Mouse (Mus musculus) limb, embryonic 11.5 days (tissue): ENCODE results near the gene Bbs5. TPM values are rescaled to one million over a fixed set of nuclear protein-coding genes. Genes with fewer than 3 reads are reported as not detected.

ENCODE experiments used
- ATAC-seq: fragments of 200-750 bp; cut with Nextera tagmentation; 2 replicates; pipeline ENCODE4 v1.8.0; 2017; ENCODE audit warnings: low read depth; ENCODE audit not compliant: insufficient number of reproducible peaks, low FRiP score, low TSS enrichment
- DNase-seq: peaks from one replicate; pipeline ENCODE4 v3.0.0-alpha.2; 2015; ENCODE audit warnings: low spot score
- H3K27ac ChIP-seq: fragments of 300-500 bp; sonication (generic); replicated peaks from 2 replicates; pipeline ENCODE4 v1.5.1; 2014; ENCODE audit warnings: low read depth, mild to moderate bottlenecking, low read length
- H3K27me3 ChIP-seq: fragments of 300-500 bp; sonication (generic); 2 replicates; pipeline ENCODE4 v1.6.1; 2014; ENCODE audit warnings: mild to moderate bottlenecking, low read length, mixed read lengths; ENCODE audit not compliant: control insufficient read depth, insufficient read depth
- H3K36me3 ChIP-seq: fragments of 300-500 bp; sonication (generic); 2 replicates; pipeline ENCODE4 v1.6.1; 2014; ENCODE audit warnings: mild to moderate bottlenecking, low read length, moderate library complexity, mixed read lengths; ENCODE audit not compliant: control insufficient read depth, insufficient read depth
- H3K4me1 ChIP-seq: fragments of 300-500 bp; sonication (generic); 2 replicates; pipeline ENCODE4 v1.6.1; 2014; ENCODE audit warnings: low read length, mixed read lengths; ENCODE audit not compliant: control insufficient read depth, insufficient read depth
- H3K4me2 ChIP-seq: fragments of 300-500 bp; sonication (generic); 2 replicates; pipeline ENCODE4 v1.6.1; 2014; ENCODE audit warnings: low read depth, mild to moderate bottlenecking, moderate library complexity; ENCODE audit not compliant: severe bottlenecking
- H3K4me3 ChIP-seq: fragments of 300-500 bp; sonication (generic); 2 replicates; pipeline ENCODE4 v1.5.1; 2014; ENCODE audit warnings: low read depth, low read length
- H3K9ac ChIP-seq: fragments of 300-500 bp; sonication (generic); 2 replicates; pipeline ENCODE4 v1.6.1; 2014; ENCODE audit warnings: mild to moderate bottlenecking, low read length
- H3K9me3 ChIP-seq: fragments of 300-500 bp; sonication (generic); 2 replicates; pipeline ENCODE4 v1.6.1; 2016; ENCODE audit warnings: low read length; ENCODE audit not compliant: control insufficient read depth
- WGBS: fragments of 180-500 bp; shearing (Covaris S2); extraction: QIAGEN DNeasy Blood & Tissue Kit; methylation state at CpG from one replicate; pipeline ENCODE4 v1.1.7; 2014; 5-methylcytosine and 5-hydroxymethylcytosine counted together
- polyA plus RNA-seq: library from polyadenylated mRNA; unstranded; fragments of >200 nt; fragmentation: Nextera tagmentation; extraction: Ambion mirVana; gene quantifications from 2 replicates; pipeline ENCODE4 v1.2.1, GENCODE M21; 2014

Gene Bbs5
- polyA plus RNA-seq, 1 experiment from 2014 or later: 17.4 TPM

GRCm38 (mm10) chr2:69712171-69712570 lies 65.2 kb downstream of the Bbs5 start:
- Histone ChIP-seq H3K4me2 (no peak overlapping the region), H3K27me3 (no peaks in the 10 kb centered on the region), H3K4me1 (no peaks in the 10 kb centered on the region), H3K9me3 (no peaks in the 10 kb centered on the region), H3K27ac (no peak overlapping the region), H3K9ac (no peak overlapping the region), H3K36me3 (no peaks in the 10 kb centered on the region), H3K4me3 (no peak overlapping the region)
- ATAC-seq (no peak), DNase-seq (no peak)
- WGBS: 92% methylated on average over 14 of the region's 14 CpGs

DNA sequence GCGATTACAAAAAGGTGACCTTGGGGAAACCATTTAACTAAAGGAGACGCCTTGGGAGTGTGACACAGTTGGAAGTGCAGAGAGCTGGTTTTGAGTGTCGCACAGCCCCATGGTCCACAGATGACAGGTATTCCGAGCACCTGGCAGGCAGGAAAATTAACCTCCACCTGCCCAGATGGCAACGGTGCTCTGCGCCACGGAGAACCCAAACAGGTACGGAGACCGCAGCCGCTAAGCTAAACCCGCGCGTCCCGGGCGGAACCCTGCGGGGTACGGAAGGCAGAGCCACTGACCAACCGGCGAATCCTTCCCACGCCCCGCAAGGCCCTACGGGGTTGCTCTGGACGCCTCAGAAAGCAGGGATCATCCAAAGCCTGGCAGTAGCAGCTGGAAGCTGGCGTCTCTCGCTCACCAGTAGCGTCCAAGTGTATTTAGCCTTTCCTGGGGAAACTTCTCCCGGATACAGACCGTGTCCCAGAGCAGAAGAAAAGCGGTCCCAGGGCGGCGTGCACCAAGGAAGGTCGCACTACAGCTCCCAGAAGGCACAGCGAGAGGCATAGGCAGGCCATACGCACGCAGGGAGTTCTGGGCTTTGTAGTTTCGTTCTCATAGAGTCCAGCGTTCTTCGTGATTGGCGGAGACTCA lies 66.1 kb downstream of the Bbs5 start, which contains the start of gene Fastkd1:
Gene Fastkd1 (minus strand): TSS at position 536 of the 645 bp plus-strand sequence.
- H3K9me3 ChIP-seq: no peaks in the 10 kb centered on the region
- ATAC-seq (peak; percentile 96), DNase-seq (peak; percentile 85)
- 0 out of 2 replicates have a peak within 1 kb of the TSS, but pooled peaks have one; percentile 14 for H3K27ac ChIP-seq
- H3K9ac ChIP-seq: peak within 1 kb of the TSS; percentile 81
- H3K4me1 ChIP-seq: no peaks in the 10 kb centered on the region
- H3K4me3 ChIP-seq: peak within 1 kb of the TSS; percentile 82
- no peaks in the 10 kb centered on the region for H3K27me3 ChIP-seq
- H3K4me2 ChIP-seq: peak within 1 kb of the TSS; percentile 67
- no peaks in the 10 kb centered on the region for H3K36me3 ChIP-seq
- under 1% methylated on average over 39 of the region's 39 CpGs for WGBS

GRCm38 (mm10) chr2:69713626-69714014 lies 66.6 kb downstream of the Bbs5 start:
- H3K4me1 ChIP-seq: no peaks in the 10 kb centered on the region
- H3K27ac ChIP-seq: no peak overlapping the region
- no peaks in the 10 kb centered on the region for H3K27me3 ChIP-seq
- H3K9ac ChIP-seq: no peak overlapping the region
- 35% methylated on average over 4 of the region's 4 CpGs for WGBS
- H3K4me3 ChIP-seq: peak overlapping the region; percentile 82; the same call in 1 of the 2 replicates
- H3K9me3 ChIP-seq: no peaks in the 10 kb centered on the region
- H3K4me2 ChIP-seq: peak overlapping the region; percentile 67
- no peaks in the 10 kb centered on the region for H3K36me3 ChIP-seq
- DNase-seq (no peak), ATAC-seq (no peak)

- Histone ChIP-seq H3K27ac (no peak overlapping the region), H3K4me3 (no peak overlapping the region), H3K4me2 (no peak overlapping the region), H3K4me1 (no peaks in the 10 kb centered on the region), H3K9me3 (no peaks in the 10 kb centered on the region), H3K9ac (no peak overlapping the region), H3K36me3 (no peaks in the 10 kb centered on the region), H3K27me3 (no peaks in the 10 kb centered on the region)
- no peak for DNase-seq
- ATAC-seq: no peak
- 81% methylated on average over 5 of the region's 5 CpGs for WGBS
Observed at GRCm38 (mm10) chr2:69714126-69714525, 67.2 kb downstream of the Bbs5 start.

GRCm38 (mm10) chr2:69716483-69716882 lies 69.5 kb downstream of the Bbs5 start:
- Histone ChIP-seq H3K4me2 (no peak overlapping the region), H3K9ac (no peak overlapping the region), H3K27me3 (no peaks in the 10 kb centered on the region), H3K27ac (no peak overlapping the region), H3K36me3 (no peaks in the 10 kb centered on the region), H3K4me1 (no peaks in the 10 kb centered on the region), H3K9me3 (no peaks in the 10 kb centered on the region), H3K4me3 (no peak overlapping the region)
- no peak for DNase-seq
- WGBS: 81% methylated on average over 3 of the region's 3 CpGs
- ATAC-seq: no peak

Other genes with a start within 250 kb of the Bbs5 start
- 0.03 and 0.07 TPM in 2 replicates for gene Lrp2, start 61.1 kb upstream of the Bbs5 start, polyA plus RNA-seq
- gene Klhl41, start 22.9 kb downstream of the Bbs5 start, polyA plus RNA-seq: 2.7 and 3.5 TPM in 2 replicates
- gene Fastkd1, start 66.3 kb downstream of the Bbs5 start, polyA plus RNA-seq: 17.5 and 18.3 TPM in 2 replicates
- gene Ppig, start 75.4 kb downstream of the Bbs5 start, polyA plus RNA-seq: 138 and 150 TPM in 2 replicates
- gene Ccdc173, start 142.4 kb downstream of the Bbs5 start, polyA plus RNA-seq: 2.2 and 3.0 TPM in 2 replicates
- gene Phospho2, start 142.5 kb downstream of the Bbs5 start, polyA plus RNA-seq: 29.2 and 31.5 TPM in 2 replicates
- gene Klhl23, start 174.8 kb downstream of the Bbs5 start, polyA plus RNA-seq: 31.6 and 35.7 TPM in 2 replicates
- 423 and 426 TPM in 2 replicates for gene Ssb, start 214.4 kb downstream of the Bbs5 start, polyA plus RNA-seq
- gene Mettl5, start 238.4 kb downstream of the Bbs5 start, polyA plus RNA-seq: 35.7 and 36.2 TPM in 2 replicates